In the genomic region with DNA sequence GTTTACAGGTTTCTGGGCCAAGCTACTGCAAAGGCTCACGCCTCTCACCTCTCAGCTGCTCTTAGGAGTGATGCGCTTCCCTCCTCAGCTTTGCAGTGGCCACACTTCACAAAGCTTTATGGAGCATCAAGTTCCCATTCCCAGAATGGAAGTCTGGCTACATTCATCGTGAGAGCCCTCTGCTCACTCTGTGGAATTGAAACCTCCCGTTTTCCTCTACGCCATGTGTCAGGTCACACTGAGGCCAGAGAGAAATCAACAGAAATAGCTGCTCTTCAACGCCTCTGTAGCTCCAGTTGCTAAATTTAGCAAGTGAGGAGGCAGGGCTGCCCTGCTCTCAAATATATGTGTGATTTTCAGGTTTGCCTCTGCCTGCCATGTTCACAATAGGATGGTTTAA, we compare ENCODE assay signal across 17 mouse cellular contexts.
DNase-seq lines count a peak whose midpoint lies in the region; TF ChIP-seq lines count a peak whose summit lies in the region.
"Had no signal": no experiment of that assay in that cellular context is flagged by ENCODE, and none has a peak within 500 bp of the region (broad histone marks: within the 10 kb centered on the region; RNA-seq: fewer than 3 reads in every experiment).

No protein-coding gene starts in this region.

- no peaks in the 10 kb centered on the region for H3K36me3 ChIP-seq in heart, embryonic 10.5 days
- H3K36me3 ChIP-seq: limb, embryonic 12.5 days; midbrain, embryonic 12.5 days had no signal

- WGBS in heart, embryonic 10.5 days: 37% methylated on average over 6 of the region's 6 CpGs

- TF ChIP-seq POLR2A in brain, embryonic 14.5 days (IDR thresholded peaks at IDR 0.05; ENCODE audit: borderline replicate concordance, extremely low read depth, insufficient read depth, insufficient read length, poor library complexity, severe bottlenecking): no peak

- H3K4me3 ChIP-seq in heart, embryonic 10.5 days: peak overlapping the region; percentile 16; the same call in 1 of the 2 replicates
- H3K4me3 ChIP-seq: left cerebral cortex, adult 2 months; limb, embryonic 12.5 days; midbrain, embryonic 12.5 days had no signal

- peak overlapping the region; percentile 86 for H3K27ac ChIP-seq in heart, embryonic 10.5 days
- H3K27ac ChIP-seq: hindbrain, embryonic 14.5 days; left cerebral cortex, adult 2 months; limb, embryonic 12.5 days; midbrain, embryonic 12.5 days had no signal

- peaks cover 8% of the 10 kb centered on the region; the same call in 1 of the 2 replicates for H3K4me1 ChIP-seq in heart, embryonic 10.5 days
- H3K4me1 ChIP-seq: limb, embryonic 12.5 days; midbrain, embryonic 12.5 days had no signal

- TF ChIP-seq CTCF in brain, embryonic 14.5 days (IDR thresholded peaks at IDR 0.05; ENCODE audit: borderline replicate concordance, extremely low read depth, insufficient read depth, insufficient read length): no peak

- intact Hi-C loops in heart, postnatal 14 days (cut with DNase I): no loop called here

- peak; percentile 17 to 31 for DNase-seq in gastrocnemius, adult 8-10 months (ENCODE audit: low spot score in 2 of 2)
- DNase-seq in gastrocnemius, postnatal 10 days: no peak
- DNase-seq in brain, embryonic 14.5 days (ENCODE audit: low read depth): peak; percentile 13
- DNase-seq in heart, embryonic 10.5 days (ENCODE audit: low spot score): peak; percentile 82
- DNase-seq in heart, postnatal 14 days: peak; percentile 3 to 25
- no peak for DNase-seq in right cerebral cortex, postnatal 4 days
- DNase-seq in layer of hippocampus, adult 8-10 months (ENCODE audit: low spot score in 2 of 2): no peak
- DNase-seq in right cerebral cortex, postnatal 36 days (ENCODE audit: low spot score in 2 of 2): no peak
- DNase-seq: B cell, adult 2 months; cerebellum, adult 18-20 months; gastrocnemius, postnatal 14 days; lung, postnatal 14 days; thymus, adult 18-20 months had no signal

- no peaks in the 10 kb centered on the region for H3K27me3 ChIP-seq in heart, embryonic 10.5 days (ENCODE audit: insufficient read depth, poor library complexity, severe bottlenecking)
- H3K27me3 ChIP-seq: limb, embryonic 12.5 days; midbrain, embryonic 12.5 days had no signal

- no peaks in the 10 kb centered on the region for H3K9me3 ChIP-seq in heart, embryonic 10.5 days
- H3K9me3 ChIP-seq: limb, embryonic 12.5 days; midbrain, embryonic 12.5 days had no signal

Comparison
In these comparisons a context has a peak if more than half of its experiments do, and no peak if none do; other contexts are left out.
1. DNase-seq: peak in gastrocnemius, adult 8-10 months (2 of 2), brain, embryonic 14.5 days (single experiment), heart, embryonic 10.5 days (single experiment) and heart, postnatal 14 days (2 of 2); none in gastrocnemius, postnatal 10 days (single experiment), right cerebral cortex, postnatal 4 days (single experiment), layer of hippocampus, adult 8-10 months (0 of 2) and right cerebral cortex, postnatal 36 days (0 of 2).